Mouse (Mus musculus): Measurements from ENCODE around the gene Gadd45a. TPM values are rescaled to one million over a fixed set of nuclear protein-coding genes. Genes with fewer than 3 reads are reported as not detected.

The Gadd45a gene
- 20.6 and 27.0 TPM in 2 replicates for polyA plus RNA-seq (2016; fragmentation: Nextera tagmentation; extraction: Ambion mirVana)

GRCm38 (mm10) chr6:67036837-67037628 is at the start of gene Gadd45a:
Gene Gadd45a, minus strand, starts transcription at chr6:67037457.
- Histone ChIP-seq H3K27me3 (peaks cover 5% of the 10 kb centered on the region; the same call in 1 of the 2 replicates), H3K27ac (peak within 1 kb of the TSS; percentile 93), H3K4me2 (peak within 1 kb of the TSS; percentile 68), H3K9ac (peak within 1 kb of the TSS; percentile 91), H3K4me3 (replicated peaks) (peak within 1 kb of the TSS; percentile 76), H3K36me3 (replicated peaks) (no peaks in the 10 kb centered on the region), H3K4me1 (peaks cover 18% of the 10 kb centered on the region), H3K9me3 (no peaks in the 10 kb centered on the region)
- WGBS, result under 1% methylated on average over 66 of the region's 69 CpGs
- peak; percentile 98 for ATAC-seq (ENCODE audit: low FRiP score)

- Histone ChIP-seq H3K36me3 (replicated peaks) (no peaks in the 10 kb centered on the region), H3K9ac (no peak overlapping the region), H3K9me3 (no peaks in the 10 kb centered on the region), H3K27me3 (no peaks in the 10 kb centered on the region), H3K4me2 (no peak overlapping the region), H3K4me3 (replicated peaks) (no peak overlapping the region), H3K27ac (no peak overlapping the region), H3K4me1 (0 out of 2 replicates have a peak, but pooled peaks cover 4% of the 10 kb centered on the region)
- ATAC-seq (ENCODE audit: low FRiP score), result no peak
- WGBS, result 91% methylated on average over 9 of the region's 9 CpGs
Measured at GRCm38 (mm10) chr6:67085850-67086437, 48.7 kb upstream of the Gadd45a start.

- no peaks in the 10 kb centered on the region for H3K36me3 ChIP-seq (replicated peaks)
- H3K27me3 ChIP-seq, result no peaks in the 10 kb centered on the region
- ATAC-seq (ENCODE audit: low FRiP score), result no peak
- WGBS, result 88% methylated on average over 2 of the region's 2 CpGs
- H3K9me3 ChIP-seq, result no peaks in the 10 kb centered on the region
- H3K4me1 ChIP-seq, result 0 out of 2 replicates have a peak, but pooled peaks cover 4% of the 10 kb centered on the region
- H3K27ac ChIP-seq, result no peak overlapping the region
- no peak overlapping the region for H3K4me2 ChIP-seq
- H3K9ac ChIP-seq, result no peak overlapping the region
- no peak overlapping the region for H3K4me3 ChIP-seq (replicated peaks)
Measured at GRCm38 (mm10) chr6:67084465-67084864, 47.2 kb upstream of the Gadd45a start.

- Histone ChIP-seq H3K27me3 (no peaks in the 10 kb centered on the region), H3K27ac (no peak overlapping the region), H3K9ac (no peak overlapping the region), H3K9me3 (no peaks in the 10 kb centered on the region), H3K4me1 (no peaks in the 10 kb centered on the region), H3K4me3 (replicated peaks) (no peak overlapping the region), H3K36me3 (replicated peaks) (no peaks in the 10 kb centered on the region), H3K4me2 (no peak overlapping the region)
- ATAC-seq (ENCODE audit: low FRiP score), result no peak
- WGBS, result 92% methylated on average over 4 of the region's 4 CpGs
Measured at GRCm38 (mm10) chr6:67081141-67081540, 43.9 kb upstream of the Gadd45a start.

GRCm38 (mm10) chr6:67078076-67078475 is 40.8 kb upstream of the Gadd45a start:
- H3K36me3 ChIP-seq (replicated peaks), result no peaks in the 10 kb centered on the region

GRCm38 (mm10) chr6:67077477-67077876 is 40.2 kb upstream of the Gadd45a start:
- 69% methylated on average over 3 of the region's 3 CpGs for WGBS
- no peak for ATAC-seq (ENCODE audit: low FRiP score)
- H3K9ac ChIP-seq, result no peak overlapping the region
- H3K27ac ChIP-seq, result no peak overlapping the region
- no peaks in the 10 kb centered on the region for H3K4me1 ChIP-seq
- no peaks in the 10 kb centered on the region for H3K9me3 ChIP-seq
- H3K4me3 ChIP-seq (replicated peaks), result no peak overlapping the region
- no peak overlapping the region for H3K4me2 ChIP-seq
- H3K36me3 ChIP-seq (replicated peaks), result no peaks in the 10 kb centered on the region
- no peaks in the 10 kb centered on the region for H3K27me3 ChIP-seq

More at GRCm38 (mm10) chr6:67078076-67078475, 40.8 kb upstream of the Gadd45a start:
- Histone ChIP-seq H3K9ac (no peak overlapping the region), H3K27ac (no peak overlapping the region), H3K27me3 (no peaks in the 10 kb centered on the region), H3K4me3 (replicated peaks) (no peak overlapping the region), H3K4me1 (no peaks in the 10 kb centered on the region), H3K9me3 (no peaks in the 10 kb centered on the region), H3K4me2 (no peak overlapping the region)
- no peak for ATAC-seq (ENCODE audit: low FRiP score)
- 85% methylated on average over 3 of the region's 3 CpGs for WGBS

GRCm38 (mm10) chr6:67076348-67076747 is 39.1 kb upstream of the Gadd45a start:
- Histone ChIP-seq H3K4me1 (no peaks in the 10 kb centered on the region), H3K4me2 (no peak overlapping the region), H3K9ac (no peak overlapping the region), H3K27me3 (no peaks in the 10 kb centered on the region), H3K4me3 (replicated peaks) (no peak overlapping the region), H3K27ac (no peak overlapping the region), H3K9me3 (no peaks in the 10 kb centered on the region), H3K36me3 (replicated peaks) (no peaks in the 10 kb centered on the region)
- ATAC-seq (ENCODE audit: low FRiP score), result no peak
- 68% methylated on average over 1 of the region's 1 CpGs for WGBS

GRCm38 (mm10) chr6:67074868-67075267 is 37.6 kb upstream of the Gadd45a start:
- H3K4me3 ChIP-seq (replicated peaks), result no peak overlapping the region
- no peaks in the 10 kb centered on the region for H3K9me3 ChIP-seq
- H3K36me3 ChIP-seq (replicated peaks), result no peaks in the 10 kb centered on the region
- H3K9ac ChIP-seq, result no peak overlapping the region
- no peak overlapping the region for H3K27ac ChIP-seq
- ATAC-seq (ENCODE audit: low FRiP score), result no peak
- H3K4me1 ChIP-seq, result no peaks in the 10 kb centered on the region
- H3K27me3 ChIP-seq, result no peaks in the 10 kb centered on the region
- no peak overlapping the region for H3K4me2 ChIP-seq

- Histone ChIP-seq H3K4me1 (no peaks in the 10 kb centered on the region), H3K4me3 (replicated peaks) (no peak overlapping the region), H3K36me3 (replicated peaks) (no peaks in the 10 kb centered on the region), H3K27me3 (no peaks in the 10 kb centered on the region), H3K27ac (no peak overlapping the region), H3K9ac (no peak overlapping the region), H3K4me2 (no peak overlapping the region), H3K9me3 (no peaks in the 10 kb centered on the region)
- ATAC-seq (ENCODE audit: low FRiP score), result no peak
- 90% methylated on average over 5 of the region's 5 CpGs for WGBS
Measured at GRCm38 (mm10) chr6:67073929-67074328, 36.7 kb upstream of the Gadd45a start.

- H3K4me2 ChIP-seq, result no peak overlapping the region
- 90% methylated on average over 4 of the region's 4 CpGs for WGBS
- H3K9me3 ChIP-seq, result no peaks in the 10 kb centered on the region
- no peak overlapping the region for H3K4me3 ChIP-seq (replicated peaks)
- H3K9ac ChIP-seq, result no peak overlapping the region
- ATAC-seq (ENCODE audit: low FRiP score), result no peak
- H3K36me3 ChIP-seq (replicated peaks), result no peaks in the 10 kb centered on the region
- no peaks in the 10 kb centered on the region for H3K27me3 ChIP-seq
- H3K4me1 ChIP-seq, result no peaks in the 10 kb centered on the region
- H3K27ac ChIP-seq, result no peak overlapping the region
Measured at GRCm38 (mm10) chr6:67073446-67073845, 36.2 kb upstream of the Gadd45a start.

- WGBS, result 96% methylated on average over 1 of the region's 1 CpGs
- no peaks in the 10 kb centered on the region for H3K4me1 ChIP-seq
- no peak for ATAC-seq (ENCODE audit: low FRiP score)
- no peaks in the 10 kb centered on the region for H3K36me3 ChIP-seq (replicated peaks)
- no peak overlapping the region for H3K9ac ChIP-seq
- no peaks in the 10 kb centered on the region for H3K9me3 ChIP-seq
- no peak overlapping the region for H3K27ac ChIP-seq
- H3K4me3 ChIP-seq (replicated peaks), result no peak overlapping the region
- no peak overlapping the region for H3K4me2 ChIP-seq
- H3K27me3 ChIP-seq, result no peaks in the 10 kb centered on the region
Measured at GRCm38 (mm10) chr6:67071615-67072014, 34.4 kb upstream of the Gadd45a start.

GRCm38 (mm10) chr6:67069800-67070315 is 32.6 kb upstream of the Gadd45a start:
- Histone ChIP-seq H3K36me3 (replicated peaks) (no peaks in the 10 kb centered on the region), H3K9me3 (no peaks in the 10 kb centered on the region), H3K27me3 (no peaks in the 10 kb centered on the region), H3K4me1 (no peaks in the 10 kb centered on the region), H3K9ac (no peak overlapping the region), H3K27ac (no peak overlapping the region), H3K4me3 (replicated peaks) (no peak overlapping the region), H3K4me2 (no peak overlapping the region)
- no peak for ATAC-seq (ENCODE audit: low FRiP score)
- WGBS, result 69% methylated on average over 9 of the region's 9 CpGs

Measured in forebrain, embryonic 12.5 days (tissue).